Mouse (Mus musculus) kidney, embryonic 16.5 days (tissue): ENCODE data around the gene Olfr588-ps1. TPM values are rescaled to one million over a fixed set of nuclear protein-coding genes. Genes with fewer than 3 reads are reported as not detected.
"Not testable (repeated sequence)": the region's sequence is repeated elsewhere in the genome, so short reads cannot be mapped to it uniquely, and the experiment has no call there.

Experiments used
- ATAC-seq: fragments of 200-750 bp; cut with Nextera tagmentation; 2 replicates; pipeline ENCODE4 v1.8.0; 2017; ENCODE audit warnings: moderate TSS enrichment; ENCODE audit not compliant: low FRiP score, low TSS enrichment
- H3K27ac ChIP-seq: fragments of 300-500 bp; sonication (generic); 2 replicates; pipeline ENCODE4 v1.5.1; 2014; ENCODE audit warnings: low read length
- H3K27me3 ChIP-seq: fragments of 300-500 bp; sonication (generic); 2 replicates; pipeline ENCODE4 v1.6.1; 2014; ENCODE audit warnings: low read length, control low read depth, mixed read lengths; ENCODE audit not compliant: insufficient read depth
- H3K36me3 ChIP-seq: fragments of 300-500 bp; sonication (generic); 2 replicates; pipeline ENCODE4 v1.6.1; 2014; ENCODE audit warnings: low read length, control low read depth, mixed read lengths; ENCODE audit not compliant: insufficient read depth
- H3K4me1 ChIP-seq: fragments of 300-500 bp; sonication (generic); 2 replicates; pipeline ENCODE4 v1.6.1; 2014; ENCODE audit warnings: low read length, control low read depth, mixed read lengths; ENCODE audit not compliant: insufficient read depth
- H3K4me2 ChIP-seq: fragments of 300-500 bp; sonication (generic); replicated peaks from 2 replicates; pipeline ENCODE4 v1.6.1; 2014; ENCODE audit warnings: low read depth, low read length
- H3K4me3 ChIP-seq: fragments of 300-500 bp; sonication (generic); 2 replicates; pipeline ENCODE4 v1.5.1; 2014; ENCODE audit warnings: mild to moderate bottlenecking, low read length
- H3K9ac ChIP-seq: fragments of 300-500 bp; sonication (generic); replicated peaks from 2 replicates; pipeline ENCODE4 v1.6.1; 2014; ENCODE audit warnings: low read length
- H3K9me3 ChIP-seq: fragments of 300-500 bp; sonication (generic); 2 replicates; pipeline ENCODE4 v1.6.1; 2016; ENCODE audit warnings: low read length, control low read depth
- WGBS: fragments of 180-500 bp; shearing (Covaris S2); extraction: QIAGEN DNeasy Blood & Tissue Kit; methylation state at CpG from one replicate; pipeline ENCODE4 v1.1.7; 2014; 5-methylcytosine and 5-hydroxymethylcytosine counted together
- polyA plus RNA-seq: library from polyadenylated mRNA; unstranded; fragments of >200 nt; fragmentation: Nextera tagmentation; extraction: Ambion mirVana; gene quantifications from 2 replicates; pipeline ENCODE4 v1.2.1, GENCODE M21; 2015

The Olfr588-ps1 gene
- polyA plus RNA-seq: not detected in 2 replicates

DNA sequence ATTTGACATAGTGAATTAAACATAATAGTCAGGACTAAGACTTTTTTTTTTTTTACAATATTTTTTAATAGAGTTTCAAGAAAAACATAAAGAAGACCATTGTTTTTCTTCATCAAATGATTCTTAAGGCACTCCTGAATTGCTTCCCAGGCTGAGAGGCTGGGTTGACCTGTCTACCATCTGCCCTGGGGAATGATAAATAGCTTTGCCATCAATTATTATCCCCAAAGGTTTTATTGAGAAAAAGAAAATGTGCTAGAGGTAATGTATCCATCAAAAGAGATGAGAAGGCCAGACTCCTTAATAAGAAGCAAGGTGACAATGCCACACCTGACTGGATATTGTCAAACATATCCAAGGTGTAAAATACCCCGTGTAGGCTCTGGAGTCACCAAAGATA is at the start of gene Olfr588-ps1:
Olfr588-ps1 (plus strand) TSS at position 301 of the 400 bp plus-strand sequence.
- Histone ChIP-seq H3K4me3 (no peak within 1 kb of the TSS), H3K36me3 (no peaks in the 10 kb centered on the region), H3K4me2 (no peak within 1 kb of the TSS), H3K27ac (no peak within 1 kb of the TSS), H3K4me1 (no peaks in the 10 kb centered on the region), H3K27me3 (no peaks in the 10 kb centered on the region), H3K9ac (no peak within 1 kb of the TSS), H3K9me3 (no peaks in the 10 kb centered on the region)
- no peak for ATAC-seq
- 85% methylated on average over 1 of the region's 1 CpGs for WGBS

DNA sequence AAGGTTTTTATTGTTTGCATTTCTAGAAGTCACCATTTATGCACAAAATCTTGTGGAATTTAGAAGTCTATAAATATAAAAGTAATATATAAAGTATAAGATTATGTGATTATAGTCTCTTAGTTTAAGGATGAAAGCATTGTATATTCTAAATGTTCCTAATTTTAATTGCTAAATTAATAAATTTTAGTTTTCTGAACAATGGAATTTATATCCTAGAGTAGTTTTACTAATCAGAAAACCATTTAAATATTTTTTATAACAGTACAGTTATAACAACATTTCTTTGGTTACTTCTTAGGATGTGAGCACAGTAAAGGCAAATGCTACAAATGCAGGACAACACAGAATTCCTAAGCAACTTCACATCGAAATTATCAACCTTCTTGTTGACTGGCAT is 43.3 kb upstream of the Olfr588-ps1 start, which contains the start of gene Olfr585:
Olfr585 (plus strand) TSS at position 301 of the 400 bp plus-strand sequence.
- no peak within 1 kb of the TSS for H3K27ac ChIP-seq
- H3K4me2 ChIP-seq: no peak within 1 kb of the TSS
- H3K36me3 ChIP-seq: no peaks in the 10 kb centered on the region
- WGBS: 71% methylated on average over 1 of the region's 1 CpGs
- no peaks in the 10 kb centered on the region for H3K27me3 ChIP-seq
- no peaks in the 10 kb centered on the region for H3K9me3 ChIP-seq
- no peaks in the 10 kb centered on the region for H3K4me1 ChIP-seq
- ATAC-seq: no peak
- no peak within 1 kb of the TSS for H3K4me3 ChIP-seq
- H3K9ac ChIP-seq: no peak within 1 kb of the TSS

- 44% methylated on average over 3 of the region's 3 CpGs for WGBS
Measured at GRCm38 (mm10) chr7:103119406-103119805, 21.3 kb upstream of the Olfr588-ps1 start.

GRCm38 (mm10) chr7:103125538-103125937 is 15.1 kb upstream of the Olfr588-ps1 start, which contains the start of gene Olfr586:
Gene Olfr586 (minus strand): TSS chr7:103125638.
- Histone ChIP-seq H3K4me2 (no peak within 1 kb of the TSS), H3K9ac (no peak within 1 kb of the TSS), H3K27ac (no peak within 1 kb of the TSS), H3K36me3 (no peaks in the 10 kb centered on the region), H3K4me3 (no peak within 1 kb of the TSS), H3K4me1 (no peaks in the 10 kb centered on the region), H3K9me3 (no peaks in the 10 kb centered on the region), H3K27me3 (no peaks in the 10 kb centered on the region)
- 90% methylated on average over 3 of the region's 3 CpGs for WGBS
- ATAC-seq: no peak

More at GRCm38 (mm10) chr7:103119406-103119805, 21.3 kb upstream of the Olfr588-ps1 start:
- Histone ChIP-seq H3K4me3 (no peak overlapping the region), H3K9me3 (no peaks in the 10 kb centered on the region), H3K27ac (no peak overlapping the region), H3K4me2 (no peak overlapping the region), H3K36me3 (no peaks in the 10 kb centered on the region), H3K27me3 (no peaks in the 10 kb centered on the region), H3K4me1 (no peaks in the 10 kb centered on the region), H3K9ac (no peak overlapping the region)
- no peak for ATAC-seq

GRCm38 (mm10) chr7:103156256-103156655 is 15.6 kb downstream of the Olfr588-ps1 start, which contains the start of gene Olfr589:
Gene Olfr589 (minus strand): TSS chr7:103156356.
- Histone ChIP-seq H3K27ac (no peak within 1 kb of the TSS), H3K36me3 (no peaks in the 10 kb centered on the region), H3K9me3 (no peaks in the 10 kb centered on the region), H3K4me3 (no peak within 1 kb of the TSS), H3K4me2 (no peak within 1 kb of the TSS), H3K27me3 (no peaks in the 10 kb centered on the region), H3K9ac (no peak within 1 kb of the TSS), H3K4me1 (no peaks in the 10 kb centered on the region)
- WGBS: 63% methylated on average over 2 of the region's 2 CpGs
- no peak for ATAC-seq

DNA sequence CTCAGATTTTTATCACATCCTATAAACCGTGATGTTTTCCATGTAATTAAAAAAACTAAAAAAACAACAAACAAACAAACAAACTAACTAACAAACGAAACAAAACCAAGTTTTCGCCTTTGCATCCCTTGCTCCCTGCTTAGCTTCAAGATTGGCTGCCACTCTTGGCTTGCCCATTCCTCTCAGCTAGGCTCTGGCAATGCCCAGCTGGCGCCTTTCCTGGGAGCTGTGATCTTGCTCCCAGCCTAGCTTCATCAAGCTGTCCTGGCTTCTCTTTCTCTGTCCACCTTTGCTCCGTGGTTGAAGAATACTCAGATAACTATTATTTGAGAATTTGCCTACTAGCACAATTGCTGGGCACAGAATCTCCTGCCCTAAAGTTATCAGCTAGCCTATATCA is 29.0 kb downstream of the Olfr588-ps1 start:
- H3K9ac ChIP-seq: no peak overlapping the region

GRCm38 (mm10) chr7:103178240-103178639 is 37.6 kb downstream of the Olfr588-ps1 start, which contains the start of gene Olfr591:
Gene Olfr591 (minus strand): TSS chr7:103178340.
- H3K27ac ChIP-seq: no peak within 1 kb of the TSS
- H3K9me3 ChIP-seq: peaks cover 5% of the 10 kb centered on the region; the same call in 1 of the 2 replicates
- no peak within 1 kb of the TSS for H3K9ac ChIP-seq
- no peaks in the 10 kb centered on the region for H3K36me3 ChIP-seq
- no peak for ATAC-seq
- no peaks in the 10 kb centered on the region for H3K4me1 ChIP-seq
- no peaks in the 10 kb centered on the region for H3K27me3 ChIP-seq
- no peak within 1 kb of the TSS for H3K4me3 ChIP-seq
- H3K4me2 ChIP-seq: no peak within 1 kb of the TSS
- WGBS: 88% methylated on average over 1 of the region's 1 CpGs

More for the DNA sequence above, 29.0 kb downstream of the Olfr588-ps1 start:
- H3K4me3 ChIP-seq: no peak overlapping the region
- no peaks in the 10 kb centered on the region for H3K4me1 ChIP-seq
- ATAC-seq: no peak
- no peak overlapping the region for H3K27ac ChIP-seq
- whole genome bisulfite sequencing: 80% methylated on average over 5 of the region's 5 CpGs
- H3K27me3 ChIP-seq: no peaks in the 10 kb centered on the region
- H3K4me2 ChIP-seq: no peak overlapping the region
- no peaks in the 10 kb centered on the region for H3K36me3 ChIP-seq
- H3K9me3 ChIP-seq: no peaks in the 10 kb centered on the region

GRCm38 (mm10) chr7:103184503-103184902 is 43.8 kb downstream of the Olfr588-ps1 start, which contains the start of gene Olfr592:
Gene Olfr592 (plus strand): TSS chr7:103184803.
- 86% methylated on average over 1 of the region's 1 CpGs for WGBS
- ATAC-seq, H3K9me3 ChIP-seq, H3K27me3 ChIP-seq, H3K27ac ChIP-seq, H3K4me2 ChIP-seq, H3K4me1 ChIP-seq, H3K4me3 ChIP-seq, H3K36me3 ChIP-seq, H3K9ac ChIP-seq: not testable (repeated sequence)

Other genes starting within 250 kb of the Olfr588-ps1 start
- not detected in 2 replicates for gene Olfr569, start 250.0 kb upstream of the Olfr588-ps1 start, polyA plus RNA-seq
- gene Olfr570, start 246.3 kb upstream of the Olfr588-ps1 start, polyA plus RNA-seq: not detected in 2 replicates
- gene Olfr571, start 223.3 kb upstream of the Olfr588-ps1 start, polyA plus RNA-seq: not detected in 2 replicates
- gene Olfr572, start 216.5 kb upstream of the Olfr588-ps1 start, polyA plus RNA-seq: not detected in 2 replicates
- not detected in 2 replicates for gene Olfr573-ps1, start 198.3 kb upstream of the Olfr588-ps1 start, polyA plus RNA-seq
- not detected in 2 replicates for gene Olfr574, start 192.4 kb upstream of the Olfr588-ps1 start, polyA plus RNA-seq
- not detected in 2 replicates for gene Olfr575, start 182.1 kb upstream of the Olfr588-ps1 start, polyA plus RNA-seq
- gene Olfr576, start 178.2 kb upstream of the Olfr588-ps1 start, polyA plus RNA-seq: not detected in 2 replicates
- gene Olfr577, start 164.9 kb upstream of the Olfr588-ps1 start, polyA plus RNA-seq: not detected in 2 replicates
- not detected in 2 replicates for gene Olfr578, start 151.6 kb upstream of the Olfr588-ps1 start, polyA plus RNA-seq
- not detected in 2 replicates for gene Olfr582, start 102.9 kb upstream of the Olfr588-ps1 start, polyA plus RNA-seq
- not detected in 2 replicates for gene Olfr583, start 89.6 kb upstream of the Olfr588-ps1 start, polyA plus RNA-seq
- not detected in 2 replicates for gene Olfr584, start 59.0 kb upstream of the Olfr588-ps1 start, polyA plus RNA-seq
- not detected in 2 replicates for gene Olfr585, start 43.2 kb upstream of the Olfr588-ps1 start, polyA plus RNA-seq
- gene Olfr586, start 15.2 kb upstream of the Olfr588-ps1 start, polyA plus RNA-seq: not detected in 2 replicates
- gene Olfr589, start 15.5 kb downstream of the Olfr588-ps1 start, polyA plus RNA-seq: not detected in 2 replicates
- not detected in 2 replicates for gene Olfr591, start 37.5 kb downstream of the Olfr588-ps1 start, polyA plus RNA-seq
- not detected in 2 replicates for gene Olfr592, start 43.9 kb downstream of the Olfr588-ps1 start, polyA plus RNA-seq
- gene Olfr593, start 71.0 kb downstream of the Olfr588-ps1 start, polyA plus RNA-seq: not detected in 2 replicates
- not detected in 2 replicates for gene Olfr594, start 76.1 kb downstream of the Olfr588-ps1 start, polyA plus RNA-seq
- not detected in 2 replicates for gene Usp17ld, start 111.6 kb downstream of the Olfr588-ps1 start, polyA plus RNA-seq
- not detected in 2 replicates for gene Olfr596, start 164.8 kb downstream of the Olfr588-ps1 start, polyA plus RNA-seq
- gene Olfr597, start 175.4 kb downstream of the Olfr588-ps1 start, polyA plus RNA-seq: not detected in 2 replicates
- gene Olfr598, start 182.7 kb downstream of the Olfr588-ps1 start, polyA plus RNA-seq: not detected in 2 replicates
- not detected in 2 replicates for gene Olfr599, start 195.0 kb downstream of the Olfr588-ps1 start, polyA plus RNA-seq
- not detected in 2 replicates for gene Olfr600, start 208.8 kb downstream of the Olfr588-ps1 start, polyA plus RNA-seq
- gene Olfr601, start 221.8 kb downstream of the Olfr588-ps1 start, polyA plus RNA-seq: not detected in 2 replicates
- gene Olfr603, start 245.3 kb downstream of the Olfr588-ps1 start, polyA plus RNA-seq: not detected in 2 replicates